ENCODE assay signal across 8 mouse cellular contexts in the genomic region with DNA sequence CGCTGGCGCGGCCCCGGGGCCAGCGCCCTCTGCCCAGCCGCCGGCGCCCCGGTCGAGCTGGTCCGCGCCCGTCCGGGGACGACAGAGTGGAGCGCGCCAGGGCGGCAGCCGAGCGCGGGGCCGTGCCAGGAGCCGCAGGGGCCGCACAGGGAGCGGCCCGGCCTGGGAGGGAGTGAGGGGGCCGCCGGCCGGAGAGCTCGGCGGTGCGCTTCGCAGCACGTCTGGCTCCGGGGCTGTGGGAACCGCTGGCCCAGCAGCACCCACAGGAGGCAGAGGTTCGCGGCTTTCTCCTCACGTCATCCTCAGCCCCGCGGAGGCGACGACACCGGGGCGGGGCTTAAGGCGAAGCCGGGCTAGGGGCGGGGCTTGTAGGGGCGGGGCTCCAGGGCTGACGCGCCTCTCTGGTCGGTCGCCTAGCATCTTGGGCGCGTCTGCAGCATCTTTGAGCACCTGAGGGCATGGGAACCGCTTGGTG. TPM values are rescaled to one million over a fixed set of nuclear protein-coding genes. Genes with fewer than 3 reads are reported as not detected.
DNase-seq lines count a peak whose midpoint lies in the region; ATAC-seq lines count a peak whose summit lies in the region.

Gene Trpc1 (minus strand): TSS at position 339 of the 475 bp plus-strand sequence.

- H3K4me3 ChIP-seq in hindbrain, embryonic 10.5 days: peak within 1 kb of the TSS; percentile 93

- H3K9me3 ChIP-seq in hindbrain, embryonic 10.5 days: no peaks in the 10 kb centered on the region

- H3K36me3 ChIP-seq in hindbrain, embryonic 10.5 days: no peaks in the 10 kb centered on the region

- H3K27ac ChIP-seq in hindbrain, embryonic 10.5 days: peak within 1 kb of the TSS; percentile 91

- peak; percentile 92 for DNase-seq in Muller cell, postnatal 12 days (ENCODE audit: inconsistent ontology term)
- DNase-seq in cerebellum, adult 9-10 months: peak; percentile 81
- DNase-seq in hindbrain, embryonic 10.5 days (ENCODE audit: low spot score): peak; percentile 89
- peak; percentile 76 to 78 for DNase-seq in layer of hippocampus, postnatal 14 days (ENCODE audit: low spot score in 2 of 2)
- peak; percentile 77 for DNase-seq in lung, postnatal 10 days
- DNase-seq in retina, adult 2 months (ENCODE audit: low read depth, low spot score): peak; percentile 77
- peak; percentile 47 to 53 for DNase-seq in thymus, postnatal 36 days

- peaks cover 29% of the 10 kb centered on the region for H3K27me3 ChIP-seq in hindbrain, embryonic 10.5 days (ENCODE audit: insufficient read depth, poor library complexity, severe bottlenecking)

- peaks cover 20% of the 10 kb centered on the region for H3K4me1 ChIP-seq in hindbrain, embryonic 10.5 days (replicated peaks)

- ATAC-seq in frontal cortex, adult (ENCODE audit: low TSS enrichment): peak; percentile 95

- under 1% methylated on average over 56 of the region's 56 CpGs for WGBS in hindbrain, embryonic 10.5 days

RNA-seq across cellular contexts. Expression of gene Trpc1, which starts in this region (rescaled TPM):
- polyA plus RNA-seq in hindbrain, embryonic 10.5 days (2016; fragmentation: Nextera tagmentation; extraction: Ambion mirVana): 3.0 TPM in 2 replicates
- 10 to 100 TPM; 47.9 to 48.5 TPM for total RNA-seq in layer of hippocampus, postnatal 14 days (2021)

Comparison
In these comparisons a context has a peak if more than half of its experiments do, and no peak if none do; other contexts are left out.
1. Peak in every context shown above with its lines: DNase-seq, ATAC-seq, H3K4me3 ChIP-seq and H3K27ac ChIP-seq.